Mouse (Mus musculus) CH12.LX (cell line): ENCODE data around the gene E2f2. TPM values are rescaled to one million over a fixed set of nuclear protein-coding genes. Genes with fewer than 3 reads are reported as not detected.
A peak's percentile ranks its signal among the peaks of the same experiment; 100 is the strongest.

Experiments
- DNase-seq: peaks from one replicate; pipeline ENCODE4 v3.0.0-alpha.2; 2013; ENCODE audit errors: extremely low read depth
- H3K27ac ChIP-seq: 2 replicates; pipeline ENCODE4 v1.5.1; 2012; ENCODE audit warnings: low read depth, mild to moderate bottlenecking, control low read depth, moderate library complexity; ENCODE audit not compliant: insufficient read depth
- H3K27me3 ChIP-seq: replicated peaks from 2 replicates; pipeline ENCODE3; 2012; ENCODE audit warnings: inconsistent platforms
- H3K36me3 ChIP-seq, 2 experiments: replicated peaks in 1 of 2; 2 replicates each; pipeline versions ENCODE3 to v1.6.1; 2012; ENCODE audit warnings: inconsistent platforms in 1 of 2, low read length in 1 of 2, mild to moderate bottlenecking in 1 of 2, mixed read lengths in 1 of 2, moderate library complexity in 1 of 2; ENCODE audit not compliant: control insufficient read depth in 1 of 2, insufficient read depth in 1 of 2
- H3K4me1 ChIP-seq, 2 experiments: 2 replicates each; pipeline ENCODE4 v1.6.1; 2012; ENCODE audit warnings: inconsistent platforms in 1 of 2, moderate library complexity in 1 of 2; ENCODE audit not compliant: insufficient read depth in 2 of 2, control insufficient read depth in 1 of 2
- H3K4me2 ChIP-seq: 2 replicates; pipeline ENCODE4 v1.6.1; 2012; ENCODE audit warnings: low read depth, mild to moderate bottlenecking, control low read depth; ENCODE audit not compliant: poor library complexity, insufficient read depth, severe bottlenecking
- H3K4me3 ChIP-seq, 3 experiments: fragments of 150-350 bp in 1 of 3; sonication (generic) in 1 of 3; replicated peaks in 1 of 3; 2 replicates each; pipeline versions ENCODE3 to v1.5.1; 2011 to 2012; ENCODE audit warnings: low read depth in 2 of 3, low read length in 2 of 3, mild to moderate bottlenecking in 2 of 3, moderate library complexity in 2 of 3, control low read depth in 1 of 3, improper control_type of control experiment in 1 of 3, inconsistent platforms in 1 of 3, mixed read lengths in 1 of 3; ENCODE audit not compliant: poor library complexity in 1 of 3
- H3K79me2 ChIP-seq: replicated peaks from 2 replicates; pipeline ENCODE4 v1.6.1; 2012; ENCODE audit warnings: mild to moderate bottlenecking, moderate library complexity; ENCODE audit not compliant: control insufficient read depth, poor library complexity, insufficient read depth, severe bottlenecking; ENCODE audit errors: extremely low read depth
- H3K9ac ChIP-seq: 2 replicates; pipeline ENCODE4 v1.6.1; 2012; ENCODE audit warnings: low read depth, mild to moderate bottlenecking, control low read depth, moderate library complexity; ENCODE audit not compliant: insufficient read depth
- H3K9me3 ChIP-seq: replicated peaks from 2 replicates; pipeline ENCODE3; 2012; ENCODE audit warnings: low read length, inconsistent platforms, mixed read lengths
- BHLHE40 ChIP-seq: IDR thresholded peaks from 2 replicates; pipeline ENCODE4 v1.6.1; 2011; ENCODE audit warnings: mild to moderate bottlenecking, low read depth, low read length, improper control_type of control experiment
- CHD2 ChIP-seq: IDR thresholded peaks from 2 replicates; pipeline ENCODE4 v1.6.1; 2011; ENCODE audit warnings: low read length, improper control_type of control experiment
- CTCF ChIP-seq, 2 experiments: IDR thresholded peaks in 1 of 2; conservative IDR thresholded peaks in 1 of 2; 2 replicates each; pipeline ENCODE4 v1.5.1; 2011 to 2012; ENCODE audit warnings: low read depth in 2 of 2, low read length in 2 of 2, improper control_type of control experiment in 1 of 2, inconsistent platforms in 1 of 2, mild to moderate bottlenecking in 1 of 2, moderate library complexity in 1 of 2
- E2F4 ChIP-seq: IDR thresholded peaks from 2 replicates; pipeline ENCODE4 v1.6.1; 2011; ENCODE audit warnings: low read depth, low read length, improper control_type of control experiment; ENCODE audit not compliant: insufficient replicate concordance
- ELF1 ChIP-seq: IDR thresholded peaks from 2 replicates; pipeline ENCODE4 v1.6.1; 2014; ENCODE audit warnings: low read depth, mild to moderate bottlenecking, inconsistent platforms, low read length, improper control_type of control experiment
- IRF4 ChIP-seq: IDR thresholded peaks from 2 replicates; pipeline ENCODE4 v1.6.1; 2014; ENCODE audit warnings: low read depth, mild to moderate bottlenecking, inconsistent platforms, low read length, improper control_type of control experiment
- JUN ChIP-seq: IDR thresholded peaks from 2 replicates; pipeline ENCODE4 v1.6.1; 2011; ENCODE audit warnings: low read depth, mild to moderate bottlenecking, low read length, improper control_type of control experiment, moderate library complexity; ENCODE audit not compliant: insufficient read depth
- JUND ChIP-seq: conservative IDR thresholded peaks from 2 replicates; pipeline ENCODE4 v1.6.1; 2011; ENCODE audit warnings: low read depth, low read length, improper control_type of control experiment
- KAT2A ChIP-seq: IDR thresholded peaks from 2 replicates; pipeline ENCODE4 v1.6.1; 2012; ENCODE audit warnings: low read length, improper control_type of control experiment, inconsistent platforms; ENCODE audit not compliant: insufficient replicate concordance
- MAFK ChIP-seq: IDR thresholded peaks from 2 replicates; pipeline ENCODE4 v1.6.1; 2011; ENCODE audit warnings: low read length, improper control_type of control experiment; ENCODE audit not compliant: insufficient replicate concordance
- MAX ChIP-seq: IDR thresholded peaks from 2 replicates; pipeline ENCODE4 v1.6.1; 2011; ENCODE audit warnings: low read length, improper control_type of control experiment
- MXI1 ChIP-seq: IDR thresholded peaks from 2 replicates; pipeline ENCODE4 v1.6.1; 2011; ENCODE audit warnings: mild to moderate bottlenecking, low read depth, low read length, improper control_type of control experiment
- PAX5 ChIP-seq: IDR thresholded peaks from 2 replicates; pipeline ENCODE4 v1.6.1; 2012; ENCODE audit warnings: low read length, inconsistent platforms, mixed read lengths
- POLR2A ChIP-seq: IDR thresholded peaks from 2 replicates; pipeline ENCODE4 v1.6.1; 2011; ENCODE audit warnings: low read depth, mild to moderate bottlenecking, improper control_type of control experiment, low read length
- POLR2AphosphoS2 ChIP-seq: IDR thresholded peaks from 2 replicates; pipeline ENCODE4 v1.6.1; 2011; ENCODE audit warnings: low read depth, low read length, improper control_type of control experiment
- RAD21 ChIP-seq: IDR thresholded peaks from 2 replicates; pipeline ENCODE4 v1.6.1; 2011; ENCODE audit warnings: low read depth, mild to moderate bottlenecking, low read length, improper control_type of control experiment, moderate library complexity
- RCOR1 ChIP-seq: conservative IDR thresholded peaks from 2 replicates; pipeline ENCODE4 v1.6.1; 2012; ENCODE audit warnings: low read depth, mild to moderate bottlenecking, inconsistent platforms, low read length, improper control_type of control experiment
- SMC3 ChIP-seq: IDR thresholded peaks from 2 replicates; pipeline ENCODE4 v1.6.1; 2011; ENCODE audit warnings: low read depth, low read length, improper control_type of control experiment
- TBP ChIP-seq: conservative IDR thresholded peaks from 2 replicates; pipeline ENCODE4 v1.6.1; 2011; ENCODE audit warnings: low read depth, low read length, improper control_type of control experiment
- TCF12 ChIP-seq: IDR thresholded peaks from 2 replicates; pipeline ENCODE4 v1.6.1; 2014; ENCODE audit warnings: low read depth, mild to moderate bottlenecking, inconsistent platforms, low read length, improper control_type of control experiment
- USF1 ChIP-seq: IDR thresholded peaks from 2 replicates; pipeline ENCODE4 v1.6.1; 2014; ENCODE audit warnings: low read depth, mild to moderate bottlenecking, inconsistent platforms, low read length, improper control_type of control experiment
- USF2 ChIP-seq: conservative IDR thresholded peaks from 2 replicates; pipeline ENCODE4 v1.6.1; 2011; ENCODE audit warnings: low read depth, low read length, improper control_type of control experiment
- ZC3H11A ChIP-seq: IDR thresholded peaks from 2 replicates; pipeline ENCODE4 v1.6.1; 2012; ENCODE audit warnings: low read depth, mild to moderate bottlenecking, inconsistent platforms, low read length, improper control_type of control experiment
- ZKSCAN1 ChIP-seq: IDR thresholded peaks from 2 replicates; pipeline ENCODE4 v1.6.1; 2012; ENCODE audit warnings: low read depth, inconsistent platforms, low read length, improper control_type of control experiment, borderline replicate concordance
- ZMIZ1 ChIP-seq: IDR thresholded peaks from 2 replicates; pipeline ENCODE4 v1.6.1; 2012; ENCODE audit warnings: low read depth, mild to moderate bottlenecking, inconsistent platforms, low read length, improper control_type of control experiment
- ZNF384 ChIP-seq: IDR thresholded peaks from 2 replicates; pipeline ENCODE4 v1.6.1; 2012; ENCODE audit warnings: low read depth, low read length, improper control_type of control experiment, inconsistent platforms
- dilution Hi-C: fragments of 300-500 bp; cut with MboI; formaldehyde crosslinking; loops from 2 replicates; pipeline ENCODE4 v1.14.3; 2020; ENCODE audit warnings: low sequenced_read_pairs; ENCODE audit not compliant: extremely low pct_unique_long_range_greater_than_20kb, extremely low pct_ligation_motif_present
- in situ Hi-C: fragments of 300-500 bp; cut with MboI; formaldehyde crosslinking; loops from 3 replicates; pipeline ENCODE4 v1.14.3; 2019; ENCODE audit warnings: low sequenced_read_pairs, low pct_ligation_motif_present, low pct_unique_long_range_greater_than_20kb, mixed read lengths
- polyA plus RNA-seq: library from polyadenylated mRNA; unstranded; fragments of >175 nt; gene quantifications from 2 replicates; pipeline ENCODE4 v1.2.1, GENCODE M21; 2012; ENCODE audit warnings: low read depth; ENCODE audit not compliant: insufficient read length
- total RNA-seq, 2 experiments: library from RNA; depleted of rRNA; stranded (reverse); fragments of 300-350 nt in 1 of 2; fragments of >200 nt in 1 of 2; gene quantifications; 2 replicates each; pipeline ENCODE4 v1.2.3; 2012 to 2014

E2f2 gene
- total and polyA plus RNA-seq, 3 experiments, result 3.9 to 7.2 (median 4.4) TPM

DNA sequence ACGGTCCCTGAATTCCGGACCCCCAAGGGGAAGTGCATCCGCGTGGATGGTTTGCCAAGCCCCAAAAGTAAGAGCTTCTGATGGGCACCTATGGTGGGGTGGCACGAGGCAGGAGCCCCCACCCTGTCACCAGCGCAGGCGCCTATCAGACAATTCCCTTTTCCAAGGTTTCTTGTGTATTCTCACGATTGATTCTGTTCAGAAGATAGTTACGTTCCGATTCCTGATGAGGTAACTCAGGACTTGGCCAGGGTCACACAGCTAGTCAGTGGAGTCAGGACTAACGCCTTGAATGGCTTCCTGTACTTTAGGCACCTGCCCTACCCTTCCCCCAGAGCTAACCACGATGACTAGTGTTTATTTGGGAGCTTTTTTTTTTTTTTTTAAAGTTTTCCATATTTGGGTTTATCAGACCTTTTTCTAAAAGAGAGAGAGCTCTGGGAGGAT is 6.3 kb downstream of the E2f2 start:
- peak; percentile 91 for TF ChIP-seq ZNF384
- TF ChIP-seq RCOR1, result no peak
- TF ChIP-seq BHLHE40, result no peak

DNA sequence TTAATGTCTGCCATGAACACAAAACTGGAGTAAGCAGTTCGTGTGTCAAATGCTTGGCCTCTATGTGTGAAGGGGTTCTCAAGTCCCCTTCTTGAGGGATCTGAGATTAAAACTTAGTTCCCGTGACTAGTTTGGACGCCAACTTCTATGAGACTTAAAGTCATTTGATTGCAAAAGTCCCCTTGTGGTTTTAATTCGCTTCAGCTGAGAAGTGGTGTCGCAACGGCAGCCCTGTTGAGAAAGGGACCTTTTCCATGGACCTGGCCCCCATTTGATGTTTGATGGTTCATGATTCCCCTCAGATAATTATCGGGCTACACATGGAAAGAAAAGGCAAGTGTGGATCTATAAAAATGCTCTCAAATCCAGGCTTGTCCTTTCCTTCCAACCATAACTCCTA is 7.3 kb downstream of the E2f2 start:
- Histone ChIP-seq H3K27ac (peak overlapping the region; percentile 91), H3K4me1 (peaks cover 31 to 73% of the 10 kb centered on the region in 2 experiments), H3K27me3 (no peaks in the 10 kb centered on the region), H3K9me3 (no peaks in the 10 kb centered on the region), H3K4me2 (peak overlapping the region; percentile 93), H3K9ac (peak overlapping the region; percentile 94), H3K36me3 (peaks cover 8 to 13% of the 10 kb centered on the region in 2 experiments), H3K79me2 (peaks cover 24% of the 10 kb centered on the region), H3K4me3 (peak overlapping the region; percentile 65 to 71 (median 70))
- dilution Hi-C loops (no loop called here), in situ Hi-C loops (no loop called here)
- no peak for DNase-seq
- TF ChIP-seq JUND, result no peak
- no peak for TF ChIP-seq CHD2
- TF ChIP-seq SMC3, result no peak
- TF ChIP-seq MAX, result no peak
- TF ChIP-seq ELF1, result no peak
- TF ChIP-seq TCF12, result no peak

More for the DNA sequence above, 6.3 kb downstream of the E2f2 start:
- Histone ChIP-seq H3K79me2 (peaks cover 33% of the 10 kb centered on the region), H3K4me3 (peak overlapping the region in 2 of 3 experiments; percentile 1 to 4), H3K4me2 (peak overlapping the region; percentile 93), H3K9ac (peak overlapping the region; percentile 75), H3K36me3 (peaks cover 3 to 9% of the 10 kb centered on the region in 2 experiments), H3K27ac (peak overlapping the region; percentile 91), H3K9me3 (no peaks in the 10 kb centered on the region), H3K27me3 (no peaks in the 10 kb centered on the region), H3K4me1 (peaks cover 27 to 75% of the 10 kb centered on the region in 2 experiments)
- dilution Hi-C loops (no loop called here), in situ Hi-C loops (no loop called here)
- DNase-seq, result no peak

DNA sequence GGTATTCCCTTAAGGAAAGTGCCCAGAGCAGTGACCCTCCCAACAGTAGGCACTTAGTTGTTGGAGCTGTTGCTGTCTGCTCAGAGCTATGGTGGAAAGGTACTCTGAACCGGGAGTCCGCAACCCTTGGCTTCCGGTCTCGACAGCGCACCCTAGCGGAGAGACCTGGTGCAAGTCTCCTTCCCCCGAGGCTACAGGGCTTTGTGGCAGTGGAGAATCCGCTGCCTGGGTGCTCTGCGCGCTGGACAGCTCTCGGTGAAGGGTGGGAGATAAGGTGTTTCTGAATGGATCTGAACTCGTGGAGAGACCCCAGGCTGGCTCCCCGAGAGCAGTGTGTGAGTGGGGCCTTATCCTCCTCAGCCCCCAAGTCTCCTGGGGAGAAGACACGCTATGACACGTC is 7.8 kb downstream of the E2f2 start:
- DNase-seq, result peak; percentile 87
- Histone ChIP-seq H3K4me3 (peak overlapping the region; percentile 65 to 71 (median 70)), H3K9ac (peak overlapping the region; percentile 94), H3K79me2 (peaks cover 19% of the 10 kb centered on the region), H3K4me1 (peaks cover 29 to 70% of the 10 kb centered on the region in 2 experiments), H3K4me2 (peak overlapping the region; percentile 93), H3K27me3 (no peaks in the 10 kb centered on the region), H3K27ac (peak overlapping the region; percentile 91), H3K36me3 (peaks cover 11 to 13% of the 10 kb centered on the region in 2 experiments), H3K9me3 (no peaks in the 10 kb centered on the region)
- in situ Hi-C loops, result no loop called here
- dilution Hi-C loops, result no loop called here
- peak; percentile 86 for TF ChIP-seq IRF4
- TF ChIP-seq POLR2A, result no peak
- TF ChIP-seq RAD21, result peak; percentile 26
- TF ChIP-seq ELF1, result peak; percentile 69; the same call in 1 of the 2 replicates
- peak; percentile 77; the same call in 1 of the 2 replicates for TF ChIP-seq RCOR1
- TF ChIP-seq JUN, result no peak
- no peak for TF ChIP-seq E2F4
- 0 out of 2 replicates have a peak, but pooled peaks have one; percentile 57 for TF ChIP-seq POLR2AphosphoS2
- no peak for TF ChIP-seq CHD2
- no peak for TF ChIP-seq USF2
- TF ChIP-seq KAT2A, result no peak
- 0 out of 2 replicates have a peak, but pooled peaks have one; percentile 4 for TF ChIP-seq MAFK
- TF ChIP-seq TCF12, result peak; percentile 56; the same call in 1 of the 2 replicates
- TF ChIP-seq ZMIZ1, result no peak
- TF ChIP-seq MXI1, result peak; percentile 46
- TF ChIP-seq PAX5, result no peak
- no peak for TF ChIP-seq ZKSCAN1
- TF ChIP-seq USF1, result no peak
- no peak; the same call in 1 of the 2 replicates for TF ChIP-seq ZC3H11A
- peak; percentile 75 to 87 for TF ChIP-seq CTCF (conservative IDR thresholded peaks at IDR 0.05 in 1 of 2, IDR thresholded peaks at IDR 0.05 in 1 of 2; ENCODE audit: low read depth in 2 of 2, low read length in 2 of 2)
- TF ChIP-seq TBP, result no peak
